Mouse (Mus musculus): ENCODE results near the gene Fmn2.

GRCm38 (mm10) chr1:174522809-174523511, 21.3 kb downstream of the Fmn2 start:
- no peak for TF ChIP-seq POLR2A (IDR thresholded peaks at IDR 0.05; ENCODE audit: control insufficient read depth, low read depth, low read length)
- TF ChIP-seq CTCF (IDR thresholded peaks at IDR 0.05; ENCODE audit: control insufficient read depth, insufficient read depth, insufficient replicate concordance, low read depth, low read length), result no peak

Measured in testis, adult 2 months (tissue).